Mouse (Mus musculus) small intestine, adult 2 months (tissue): ENCODE results near the gene Cdhr2. TPM values are rescaled to one million over a fixed set of nuclear protein-coding genes. Genes with fewer than 3 reads are reported as not detected.

Experiments used
- H3K27ac ChIP-seq: fragments of 200-500 bp; 2 replicates; pipeline ENCODE4 v1.5.1; 2012; ENCODE audit warnings: low read depth, low read length, control low read depth, inconsistent platforms; ENCODE audit not compliant: insufficient read depth
- H3K27me3 ChIP-seq: fragments of 200-500 bp; 2 replicates; pipeline ENCODE4 v1.6.1; 2012; ENCODE audit warnings: mild to moderate bottlenecking, moderate library complexity, low read length, inconsistent platforms; ENCODE audit not compliant: control insufficient read depth, insufficient read depth
- H3K36me3 ChIP-seq: fragments of 200-500 bp; 2 replicates; pipeline ENCODE4 v1.6.1; 2012; ENCODE audit warnings: mild to moderate bottlenecking, low read length, control low read depth, inconsistent platforms; ENCODE audit not compliant: control insufficient read depth, insufficient read depth
- H3K4me1 ChIP-seq: fragments of 200-500 bp; 2 replicates; pipeline ENCODE4 v1.6.1; 2012; ENCODE audit warnings: low read length, inconsistent platforms, mixed read lengths; ENCODE audit not compliant: control insufficient read depth, insufficient read depth, insufficient read length
- H3K4me3 ChIP-seq: fragments of 200-500 bp; 2 replicates; pipeline ENCODE4 v1.5.1; 2012; ENCODE audit warnings: low read depth, mild to moderate bottlenecking, control low read depth, inconsistent platforms, low read length, moderate library complexity
- CTCF ChIP-seq: fragments of 200-500 bp; IDR thresholded peaks from 2 replicates; pipeline ENCODE4 v1.5.1; 2012; ENCODE audit warnings: low read depth, mild to moderate bottlenecking, control low read depth, inconsistent platforms, low read length, moderate library complexity, mixed read lengths; ENCODE audit not compliant: insufficient replicate concordance, insufficient read length; ENCODE audit errors: extremely low read depth
- POLR2A ChIP-seq: fragments of 200-500 bp; IDR thresholded peaks from 2 replicates; pipeline ENCODE4 v1.6.1; 2012; ENCODE audit warnings: low read depth, mild to moderate bottlenecking, control low read depth, inconsistent platforms, low read length, moderate library complexity
- WGBS: fragments of 180-500 bp; shearing (Covaris S2); methylation state at CpG from one replicate; pipeline ENCODE4 v1.1.7; 2018; 5-methylcytosine and 5-hydroxymethylcytosine counted together
- polyA plus RNA-seq: library from polyadenylated mRNA; depleted of rRNA; stranded (reverse); fragments of >200 nt; gene quantifications from 2 replicates; pipeline ENCODE4 v1.2.3, GENCODE M21; 2012

Cdhr2 gene
- polyA plus RNA-seq, 1 experiment: 1,001 TPM

GRCm38 (mm10) chr13:54693558-54694347, 7.5 kb upstream of the Cdhr2 start, which contains the start of gene Rnf44:
Gene Rnf44, minus strand, starts transcription at chr13:54693907.
- Histone ChIP-seq H3K27ac (peak within 1 kb of the TSS; percentile 99), H3K27me3 (no peaks in the 10 kb centered on the region), H3K4me1 (peaks cover 21% of the 10 kb centered on the region), H3K4me3 (peak within 1 kb of the TSS; percentile 88), H3K36me3 (no peaks in the 10 kb centered on the region)
- TF ChIP-seq POLR2A (peak; percentile 44), CTCF (no peak)
- under 1% methylated on average over 91 of the region's 92 CpGs for WGBS

GRCm38 (mm10) chr13:54694348-54695060, 6.8 kb upstream of the Cdhr2 start:
- TF ChIP-seq CTCF (no peak), POLR2A (peak; percentile 55; the same call in 1 of the 2 replicates)
- Histone ChIP-seq H3K4me3 (peak overlapping the region; percentile 71), H3K27me3 (no peaks in the 10 kb centered on the region), H3K4me1 (peaks cover 21% of the 10 kb centered on the region), H3K27ac (peak overlapping the region; percentile 99), H3K36me3 (no peaks in the 10 kb centered on the region)
- 7% methylated on average over 26 of the region's 26 CpGs for WGBS

DNA sequence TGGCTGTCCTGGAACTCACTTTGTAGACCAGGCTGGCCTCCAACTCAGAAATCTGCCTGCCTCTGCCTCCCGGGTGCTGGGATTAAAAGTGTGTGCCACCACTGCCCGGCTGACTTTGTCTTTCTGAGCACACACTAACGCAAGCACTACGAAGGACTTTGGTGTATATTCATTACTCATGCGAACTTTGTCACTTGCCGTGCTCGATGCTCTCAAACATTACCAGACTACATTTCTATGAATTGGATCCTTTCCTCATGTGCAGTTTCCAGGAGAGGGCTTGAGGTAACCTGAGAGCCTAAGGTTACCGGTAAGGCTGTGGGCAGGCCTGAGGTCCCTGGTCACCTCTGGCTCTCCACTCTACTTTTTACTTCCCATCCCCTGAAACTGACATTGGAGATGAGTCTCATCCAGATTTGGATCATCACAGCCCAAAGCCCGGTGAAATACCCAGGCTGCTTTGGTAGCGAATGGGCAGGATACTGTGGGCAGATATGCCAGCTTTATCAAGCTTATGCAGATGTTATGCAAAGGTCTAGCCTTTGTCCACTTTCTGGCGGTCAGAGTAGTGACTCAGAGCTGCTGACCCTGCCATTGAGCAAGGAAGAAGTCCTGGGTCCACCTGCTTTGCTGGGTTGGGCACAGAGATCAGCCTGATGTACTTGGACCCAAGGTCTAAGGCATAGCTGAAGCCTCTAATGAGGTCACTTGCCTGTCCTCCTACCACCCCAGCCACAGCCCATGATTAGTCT, 5.6 kb upstream of the Cdhr2 start:
- Histone ChIP-seq H3K36me3 (no peaks in the 10 kb centered on the region), H3K4me3 (no peak overlapping the region), H3K27me3 (no peaks in the 10 kb centered on the region), H3K27ac (peak overlapping the region; percentile 99), H3K4me1 (peaks cover 26% of the 10 kb centered on the region)
- 48% methylated on average over 11 of the region's 11 CpGs for WGBS
- TF ChIP-seq CTCF (no peak), POLR2A (no peak)

- WGBS: 43% methylated on average over 7 of the region's 7 CpGs
These were observed 1.2 kb downstream of the Cdhr2 start for GRCm38 (mm10) chr13:54702507-54702906.

GRCm38 (mm10) chr13:54704890-54705289, 3.6 kb downstream of the Cdhr2 start:
- WGBS: 19% methylated on average over 6 of the region's 6 CpGs
- H3K4me3 ChIP-seq: no peak overlapping the region
- H3K27ac ChIP-seq: peak overlapping the region; percentile 93
- no peaks in the 10 kb centered on the region for H3K27me3 ChIP-seq
- TF ChIP-seq POLR2A (no peak; the same call in 1 of the 2 replicates), CTCF (no peak)
- peaks cover 30% of the 10 kb centered on the region for H3K4me1 ChIP-seq
- peaks cover 10% of the 10 kb centered on the region for H3K36me3 ChIP-seq

More at GRCm38 (mm10) chr13:54702507-54702906, 1.2 kb downstream of the Cdhr2 start:
- H3K4me3 ChIP-seq: peak overlapping the region; percentile 80
- H3K27ac ChIP-seq: peak overlapping the region; percentile 93
- H3K4me1 ChIP-seq: peaks cover 24% of the 10 kb centered on the region
- H3K27me3 ChIP-seq: no peaks in the 10 kb centered on the region
- TF ChIP-seq POLR2A (no peak), CTCF (no peak)
- peaks cover 9% of the 10 kb centered on the region for H3K36me3 ChIP-seq

DNA sequence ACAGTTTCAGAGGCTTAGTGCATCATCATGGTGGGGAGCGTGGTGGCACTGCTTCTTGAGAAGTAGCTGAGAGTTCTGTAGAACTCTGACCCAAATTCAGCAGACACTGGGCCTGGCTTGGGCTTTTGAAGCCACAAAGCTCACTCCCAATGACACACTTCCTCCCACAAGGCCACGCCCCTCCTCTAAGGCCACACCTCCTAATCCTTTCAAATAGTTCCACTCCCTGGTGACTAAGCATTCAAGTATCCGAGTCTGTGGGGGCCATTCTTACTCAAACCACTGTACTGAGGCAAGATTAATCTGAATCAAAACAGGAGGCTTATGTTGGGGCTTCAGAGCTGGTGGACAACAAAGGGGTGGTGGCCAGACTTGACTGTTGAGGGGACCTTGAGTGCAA, 9.6 kb downstream of the Cdhr2 start:
- Histone ChIP-seq H3K4me3 (no peak overlapping the region), H3K36me3 (peaks cover 31% of the 10 kb centered on the region), H3K4me1 (peaks cover 12% of the 10 kb centered on the region), H3K27ac (no peak overlapping the region), H3K27me3 (no peaks in the 10 kb centered on the region)
- TF ChIP-seq CTCF (no peak), POLR2A (no peak)
- 87% methylated on average over 3 of the region's 3 CpGs for WGBS

DNA sequence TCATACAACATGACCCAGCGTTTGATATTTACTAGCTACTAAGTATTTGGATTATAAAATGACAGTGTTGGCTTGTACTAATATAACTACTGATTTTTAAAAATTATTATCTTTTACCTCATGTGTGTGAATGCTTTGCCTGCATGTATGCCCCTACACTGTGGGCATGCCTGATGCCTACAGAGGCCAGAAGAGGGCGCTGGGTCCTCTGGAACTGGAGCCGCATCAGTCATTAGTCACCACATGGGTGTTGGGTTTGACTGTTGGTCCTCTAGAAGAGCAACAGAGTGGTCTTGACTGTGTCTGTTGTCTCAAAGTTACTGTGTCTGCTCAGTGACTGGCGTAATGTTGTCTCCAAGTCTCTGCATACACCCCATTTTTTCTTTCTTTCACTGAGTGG, 13.1 kb downstream of the Cdhr2 start:
- no peak overlapping the region for H3K27ac ChIP-seq
- H3K27me3 ChIP-seq: no peaks in the 10 kb centered on the region
- H3K4me3 ChIP-seq: no peak overlapping the region
- peaks cover 54% of the 10 kb centered on the region for H3K36me3 ChIP-seq
- 68% methylated on average over 4 of the region's 4 CpGs for WGBS
- no peaks in the 10 kb centered on the region; the same call in 1 of the 2 replicates for H3K4me1 ChIP-seq
- TF ChIP-seq POLR2A (no peak), CTCF (no peak)
